Mouse (Mus musculus): ENCODE results near the gene Clcn1.

The Clcn1 gene

GRCm38 (mm10) chr6:42309816-42310378 is 23.4 kb downstream of the Clcn1 start:
- no peak for DNase-seq (ENCODE audit: low spot score in 2 of 2)

GRCm38 (mm10) chr6:42310427-42311053 is 24.1 kb downstream of the Clcn1 start:
- no peak for DNase-seq (ENCODE audit: low spot score in 2 of 2)

GRCm38 (mm10) chr6:42318293-42318692 is 31.8 kb downstream of the Clcn1 start:
- DNase-seq (ENCODE audit: low spot score in 2 of 2), result no peak

- DNase-seq (ENCODE audit: low spot score in 2 of 2), result no peak
Observed at GRCm38 (mm10) chr6:42323371-42324066, 37.0 kb downstream of the Clcn1 start.

- no peak for DNase-seq (ENCODE audit: low spot score in 2 of 2)
Observed at GRCm38 (mm10) chr6:42324067-42324481, 37.6 kb downstream of the Clcn1 start.

- peak in 1 of 2 experiments; percentile 69 for DNase-seq (ENCODE audit: low spot score in 2 of 2)
Observed at GRCm38 (mm10) chr6:42324482-42325267, 38.2 kb downstream of the Clcn1 start, which contains the start of gene Fam131b. Gene Fam131b, minus strand, starts transcription at chr6:42324643.

GRCm38 (mm10) chr6:42325268-42325609 is 38.8 kb downstream of the Clcn1 start:
- peak in 1 of 2 experiments; percentile 94 for DNase-seq (ENCODE audit: low spot score in 2 of 2)

GRCm38 (mm10) chr6:42326509-42326908 is 40.0 kb downstream of the Clcn1 start:
- no peak for DNase-seq (ENCODE audit: low spot score in 2 of 2)

GRCm38 (mm10) chr6:42328757-42329156 is 42.3 kb downstream of the Clcn1 start:
- no peak for DNase-seq (ENCODE audit: low spot score in 2 of 2)

- DNase-seq (ENCODE audit: low spot score in 2 of 2), result no peak
Observed at GRCm38 (mm10) chr6:42330216-42330615, 43.7 kb downstream of the Clcn1 start.

- DNase-seq (ENCODE audit: low spot score in 2 of 2), result no peak
Observed at GRCm38 (mm10) chr6:42330946-42331345, 44.5 kb downstream of the Clcn1 start.

GRCm38 (mm10) chr6:42339189-42339588 is 52.7 kb downstream of the Clcn1 start:
- no peak for DNase-seq (ENCODE audit: low spot score in 2 of 2)

GRCm38 (mm10) chr6:42339981-42340380 is 53.5 kb downstream of the Clcn1 start:
- no peak for DNase-seq (ENCODE audit: low spot score in 2 of 2)

- DNase-seq (ENCODE audit: low spot score in 2 of 2), result no peak
Observed at GRCm38 (mm10) chr6:42342171-42342570, 55.7 kb downstream of the Clcn1 start.

GRCm38 (mm10) chr6:42343361-42344120 is 57.1 kb downstream of the Clcn1 start:
- no peak for DNase-seq (ENCODE audit: low spot score in 2 of 2)

- no peak for DNase-seq (ENCODE audit: low spot score in 2 of 2)
Observed at GRCm38 (mm10) chr6:42344255-42344654, 57.8 kb downstream of the Clcn1 start.

GRCm38 (mm10) chr6:42348281-42349005 is 62.0 kb downstream of the Clcn1 start:
- no peak for DNase-seq (ENCODE audit: low spot score in 2 of 2)

GRCm38 (mm10) chr6:42349006-42349425 is 62.5 kb downstream of the Clcn1 start:
- DNase-seq (ENCODE audit: low spot score in 2 of 2), result peak in 1 of 2 experiments; percentile 80

- DNase-seq (ENCODE audit: low spot score in 2 of 2), result peak; percentile 76 to 84
Observed at GRCm38 (mm10) chr6:42349426-42350020, 63.0 kb downstream of the Clcn1 start, which contains the start of gene Zyx. Gene Zyx, plus strand, starts transcription at chr6:42349630.
